Mouse (Mus musculus): ENCODE results near the gene Cinp. TPM values are rescaled to one million over a fixed set of nuclear protein-coding genes. Genes with fewer than 3 reads are reported as not detected.
"Not testable (repeated sequence)": the region's sequence is repeated elsewhere in the genome, so short reads cannot be mapped to it uniquely, and the experiment has no call there.

Gene Cinp
- polyA plus RNA-seq, 1 experiment from 2014 or later = 72.6 TPM

GRCm38 (mm10) chr12:110888606-110889005, 339 bp downstream of the Cinp start:
- 0% methylated on average over 25 of the region's 25 CpGs for WGBS
- Histone ChIP-seq H3K27ac (replicated peaks) (no peak overlapping the region), H3K27me3 (no peaks in the 10 kb centered on the region), H3K4me1 (peaks cover 19% of the 10 kb centered on the region), H3K4me3 (peak overlapping the region; percentile 90), H3K9ac (replicated peaks) (peak overlapping the region; percentile 83), H3K36me3 (peaks cover 5% of the 10 kb centered on the region), H3K9me3 (no peaks in the 10 kb centered on the region), H3K4me2 (replicated peaks) (peak overlapping the region; percentile 89)
- ATAC-seq (ENCODE audit: low FRiP score, low read depth) = no peak

DNA sequence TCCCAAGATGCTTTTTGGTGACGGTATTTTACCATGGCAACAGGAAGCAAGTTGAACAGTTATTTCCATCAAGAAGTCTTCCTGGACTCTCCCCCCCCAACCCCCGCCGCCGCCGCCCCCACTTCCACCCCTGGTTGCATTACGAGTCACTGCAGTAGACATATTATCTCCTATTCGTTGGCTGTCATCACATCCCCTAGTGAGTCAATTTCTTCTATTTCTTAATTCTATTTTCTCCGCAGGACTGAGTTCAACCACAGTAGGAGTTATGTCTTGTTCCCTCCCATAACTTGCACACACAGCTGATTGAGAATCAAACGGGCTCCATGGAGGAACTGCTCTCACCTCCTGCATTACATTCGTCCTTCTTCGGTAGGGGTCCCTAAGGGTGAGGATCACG, 839 bp downstream of the Cinp start:
- peak overlapping the region; percentile 90 for H3K4me3 ChIP-seq
- H3K27me3 ChIP-seq = no peaks in the 10 kb centered on the region
- no peak for ATAC-seq (ENCODE audit: low FRiP score, low read depth)
- peak overlapping the region; percentile 83 for H3K9ac ChIP-seq (replicated peaks)
- peak overlapping the region; percentile 89 for H3K4me2 ChIP-seq (replicated peaks)
- H3K9me3 ChIP-seq = no peaks in the 10 kb centered on the region
- no peak overlapping the region for H3K27ac ChIP-seq (replicated peaks)
- peaks cover 19% of the 10 kb centered on the region for H3K4me1 ChIP-seq
- 43% methylated on average over 12 of the region's 12 CpGs for WGBS
- H3K36me3 ChIP-seq = peaks cover 10% of the 10 kb centered on the region

DNA sequence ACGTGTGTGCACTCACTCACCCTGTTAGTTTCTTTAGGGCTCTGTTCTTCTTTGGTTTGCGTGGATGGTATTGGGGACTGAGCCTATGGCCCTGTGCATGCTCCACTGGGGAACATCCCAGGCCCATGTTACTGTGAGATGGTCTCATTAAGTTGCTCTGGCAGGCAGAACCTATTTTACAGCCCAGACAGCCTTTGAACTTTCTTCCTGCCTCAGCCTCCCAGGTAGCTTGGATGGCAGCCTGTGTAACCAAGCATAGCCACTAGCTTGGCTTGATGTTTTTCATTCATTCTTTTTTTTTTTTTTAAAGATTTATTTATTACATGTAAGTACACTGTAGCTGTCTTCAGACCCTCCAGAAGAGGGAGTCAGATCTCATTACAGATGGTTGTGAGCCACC, 3.7 kb downstream of the Cinp start:
- no peak overlapping the region for H3K27ac ChIP-seq (replicated peaks)
- no peak overlapping the region for H3K9ac ChIP-seq (replicated peaks)
- H3K4me2 ChIP-seq (replicated peaks) = no peak overlapping the region
- ATAC-seq (ENCODE audit: low FRiP score, low read depth) = no peak
- WGBS = 89% methylated on average over 2 of the region's 2 CpGs
- peaks cover 34% of the 10 kb centered on the region for H3K36me3 ChIP-seq
- H3K4me1 ChIP-seq = peaks cover 18% of the 10 kb centered on the region
- H3K4me3 ChIP-seq = no peak overlapping the region
- no peaks in the 10 kb centered on the region for H3K9me3 ChIP-seq
- no peaks in the 10 kb centered on the region for H3K27me3 ChIP-seq

DNA sequence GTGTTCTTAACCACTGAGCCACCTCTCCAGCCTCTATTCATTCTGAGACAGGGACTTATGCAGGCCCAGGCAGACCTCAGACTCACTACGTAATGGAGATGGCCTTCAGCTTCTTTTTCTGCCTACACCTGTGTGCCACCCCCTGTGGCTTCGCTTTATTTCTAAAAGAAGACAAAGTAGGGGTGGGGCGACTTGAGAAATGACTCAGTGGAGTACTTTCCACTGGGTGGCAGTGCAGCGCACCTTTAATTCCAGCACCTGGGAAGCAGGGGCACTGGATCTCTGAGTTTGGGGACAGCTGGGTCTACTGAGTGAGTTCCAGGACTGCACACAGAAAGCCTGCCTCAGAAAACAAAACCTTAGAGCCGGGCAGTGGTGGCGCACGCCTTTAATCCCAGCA, 6.7 kb downstream of the Cinp start:
- no peak overlapping the region for H3K4me3 ChIP-seq
- H3K4me2 ChIP-seq (replicated peaks) = no peak overlapping the region
- ATAC-seq (ENCODE audit: low FRiP score, low read depth) = no peak
- no peaks in the 10 kb centered on the region for H3K4me1 ChIP-seq
- no peaks in the 10 kb centered on the region for H3K9me3 ChIP-seq
- WGBS = 89% methylated on average over 7 of the region's 7 CpGs
- H3K27me3 ChIP-seq = no peaks in the 10 kb centered on the region
- peaks cover 60% of the 10 kb centered on the region for H3K36me3 ChIP-seq
- no peak overlapping the region for H3K27ac ChIP-seq (replicated peaks)
- no peak overlapping the region for H3K9ac ChIP-seq (replicated peaks)

GRCm38 (mm10) chr12:110875351-110875750, 13.6 kb downstream of the Cinp start:
- no peak overlapping the region for H3K27ac ChIP-seq (replicated peaks)
- H3K4me2 ChIP-seq (replicated peaks) = no peak overlapping the region
- whole genome bisulfite sequencing = 92% methylated on average over 2 of the region's 2 CpGs
- no peaks in the 10 kb centered on the region for H3K27me3 ChIP-seq
- H3K36me3 ChIP-seq = peaks cover 90% of the 10 kb centered on the region
- no peak overlapping the region for H3K4me3 ChIP-seq
- no peaks in the 10 kb centered on the region for H3K4me1 ChIP-seq
- no peak for ATAC-seq (ENCODE audit: low FRiP score, low read depth)
- H3K9ac ChIP-seq (replicated peaks) = no peak overlapping the region
- H3K9me3 ChIP-seq = no peaks in the 10 kb centered on the region

DNA sequence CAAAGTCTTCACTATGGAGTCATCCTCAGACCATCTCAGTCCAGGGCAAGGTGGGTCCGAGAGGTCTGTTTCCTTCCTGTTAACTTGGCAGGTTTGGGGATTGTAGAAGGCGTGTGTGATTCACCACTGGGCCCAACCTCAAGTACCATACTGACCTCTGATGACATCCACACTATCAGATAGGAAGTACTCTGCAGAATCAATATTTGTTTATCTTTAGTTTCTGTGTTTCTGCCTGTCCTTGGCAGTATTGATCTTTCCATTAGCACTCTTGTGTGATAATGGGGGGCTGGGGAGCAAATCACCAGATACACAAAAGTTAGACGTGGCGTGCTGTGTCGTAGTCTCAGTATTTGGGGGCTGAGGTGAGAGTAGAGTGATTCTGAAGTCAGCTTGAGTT, 17.7 kb downstream of the Cinp start:
- H3K4me1 ChIP-seq = no peaks in the 10 kb centered on the region
- no peak overlapping the region for H3K4me3 ChIP-seq
- WGBS = 92% methylated on average over 5 of the region's 5 CpGs
- H3K9ac ChIP-seq (replicated peaks) = no peak overlapping the region
- no peak overlapping the region for H3K27ac ChIP-seq (replicated peaks)
- no peak for ATAC-seq (ENCODE audit: low FRiP score, low read depth)
- H3K9me3 ChIP-seq = no peaks in the 10 kb centered on the region
- H3K36me3 ChIP-seq = peaks cover 82% of the 10 kb centered on the region
- H3K27me3 ChIP-seq = no peaks in the 10 kb centered on the region
- no peak overlapping the region for H3K4me2 ChIP-seq (replicated peaks)

GRCm38 (mm10) chr12:110870107-110870506, 18.8 kb downstream of the Cinp start:
- Histone ChIP-seq H3K9ac (replicated peaks) (no peak overlapping the region), H3K27ac (replicated peaks) (no peak overlapping the region), H3K4me2 (replicated peaks) (no peak overlapping the region), H3K9me3 (no peaks in the 10 kb centered on the region), H3K36me3 (peaks cover 71% of the 10 kb centered on the region), H3K27me3 (no peaks in the 10 kb centered on the region), H3K4me1 (peaks cover 8% of the 10 kb centered on the region; the same call in 1 of the 2 replicates), H3K4me3 (no peak overlapping the region)
- ATAC-seq (ENCODE audit: low FRiP score, low read depth) = no peak
- WGBS = 93% methylated on average over 4 of the region's 4 CpGs

DNA sequence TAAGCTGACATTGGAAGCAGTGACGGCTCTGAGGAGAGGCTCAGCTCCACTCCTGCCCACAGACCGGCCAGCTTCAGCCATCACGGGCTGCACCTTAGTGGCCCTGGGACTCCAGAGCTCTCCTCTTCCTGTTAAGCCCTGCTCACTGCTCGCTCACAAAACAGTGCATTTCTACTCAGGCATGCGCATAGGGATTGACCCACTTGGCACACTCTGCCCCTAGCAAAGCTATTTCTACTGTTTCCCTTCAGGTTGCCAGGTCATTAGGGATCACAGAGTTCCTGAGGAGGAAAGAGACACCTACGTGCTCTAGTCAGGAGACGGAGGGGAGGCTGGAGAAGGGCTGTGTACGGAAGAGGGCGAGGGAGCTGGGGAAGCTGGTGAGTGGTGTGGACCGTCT, 23.0 kb downstream of the Cinp start:
- H3K4me3 ChIP-seq = no peak overlapping the region
- H3K27me3 ChIP-seq = no peaks in the 10 kb centered on the region
- H3K4me2 ChIP-seq (replicated peaks) = no peak overlapping the region
- H3K27ac ChIP-seq (replicated peaks) = peak overlapping the region; percentile 50; the same call in 1 of the 2 replicates
- no peak for ATAC-seq (ENCODE audit: low FRiP score, low read depth)
- 64% methylated on average over 10 of the region's 10 CpGs for WGBS
- peaks cover 29% of the 10 kb centered on the region for H3K36me3 ChIP-seq
- H3K9me3 ChIP-seq = no peaks in the 10 kb centered on the region
- peak overlapping the region; percentile 28; the same call in 1 of the 2 replicates for H3K9ac ChIP-seq (replicated peaks)
- H3K4me1 ChIP-seq = peaks cover 16% of the 10 kb centered on the region

DNA sequence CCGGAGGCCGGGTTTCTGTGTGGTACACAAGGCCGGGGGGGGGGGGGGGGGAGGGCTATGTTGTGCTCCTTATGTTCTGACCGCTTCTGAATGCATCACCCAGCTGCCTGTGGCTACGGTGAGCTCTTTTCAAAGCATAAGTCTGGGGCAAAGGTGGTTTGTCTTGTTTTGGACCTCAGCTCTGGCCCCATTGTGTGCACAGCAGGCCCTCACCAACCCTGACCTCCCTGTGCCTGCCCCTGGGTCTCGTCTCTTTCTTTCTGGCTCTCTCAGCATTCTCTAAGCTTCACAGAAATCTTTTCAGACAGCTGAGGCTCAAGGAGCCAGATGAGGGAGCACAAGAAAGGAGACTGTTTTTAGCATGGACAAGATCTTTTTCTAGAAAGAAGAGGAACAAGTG, 23.4 kb downstream of the Cinp start:
- no peak overlapping the region for H3K4me3 ChIP-seq
- 39% methylated on average over 5 of the region's 6 CpGs for WGBS
- peak overlapping the region; percentile 50 for H3K27ac ChIP-seq (replicated peaks)
- H3K9ac ChIP-seq (replicated peaks) = 0 out of 2 replicates have a peak overlapping the region, but pooled peaks have one; percentile 28
- H3K4me1 ChIP-seq = peaks cover 16% of the 10 kb centered on the region
- ATAC-seq (ENCODE audit: low FRiP score, low read depth) = no peak
- no peaks in the 10 kb centered on the region for H3K9me3 ChIP-seq
- no peaks in the 10 kb centered on the region for H3K27me3 ChIP-seq
- H3K36me3 ChIP-seq = peaks cover 25% of the 10 kb centered on the region; the same call in 1 of the 2 replicates
- H3K4me2 ChIP-seq (replicated peaks) = no peak overlapping the region

- no peak overlapping the region for H3K9ac ChIP-seq (replicated peaks)
- H3K9me3 ChIP-seq = no peaks in the 10 kb centered on the region
- no peak for ATAC-seq (ENCODE audit: low FRiP score, low read depth)
- no peak overlapping the region for H3K4me3 ChIP-seq
- peaks cover 16% of the 10 kb centered on the region; the same call in 1 of the 2 replicates for H3K36me3 ChIP-seq
- H3K27me3 ChIP-seq = no peaks in the 10 kb centered on the region
- H3K4me1 ChIP-seq = peaks cover 16% of the 10 kb centered on the region
- WGBS = 94% methylated on average over 6 of the region's 6 CpGs
- H3K27ac ChIP-seq (replicated peaks) = no peak overlapping the region
- no peak overlapping the region for H3K4me2 ChIP-seq (replicated peaks)
Observed at GRCm38 (mm10) chr12:110864008-110864407, 24.9 kb downstream of the Cinp start.

DNA sequence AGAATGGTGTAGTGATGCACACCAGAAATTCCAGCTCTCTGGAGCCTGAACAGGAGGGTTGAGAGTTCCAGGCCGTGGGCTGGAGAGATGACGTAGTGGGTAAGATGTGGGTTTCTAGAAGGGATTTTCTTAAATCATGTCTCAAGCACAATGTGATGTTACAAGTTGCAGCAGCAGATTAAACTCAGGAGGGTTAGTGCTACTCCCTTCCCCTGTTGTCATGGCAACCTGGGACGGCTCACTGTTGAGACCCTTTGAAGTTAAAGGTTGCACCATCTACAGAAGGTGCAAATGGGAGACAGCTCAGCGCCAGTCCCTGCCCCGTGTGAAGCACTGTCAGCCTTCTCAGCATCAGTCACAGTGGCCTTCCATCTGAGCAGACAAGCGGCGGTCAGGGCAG, 27.7 kb downstream of the Cinp start:
- 0 out of 2 replicates have a peak, but pooled peaks cover under 1% of the 10 kb centered on the region for H3K36me3 ChIP-seq
- no peak overlapping the region for H3K27ac ChIP-seq (replicated peaks)
- no peaks in the 10 kb centered on the region for H3K9me3 ChIP-seq
- H3K4me3 ChIP-seq = no peak overlapping the region
- H3K9ac ChIP-seq (replicated peaks) = no peak overlapping the region; the same call in 1 of the 2 replicates
- H3K4me1 ChIP-seq = peaks cover 16% of the 10 kb centered on the region
- no peak for ATAC-seq (ENCODE audit: low FRiP score, low read depth)
- no peak overlapping the region for H3K4me2 ChIP-seq (replicated peaks)
- WGBS = 45% methylated on average over 7 of the region's 7 CpGs
- no peaks in the 10 kb centered on the region for H3K27me3 ChIP-seq

GRCm38 (mm10) chr12:110860293-110860692, 28.7 kb downstream of the Cinp start:
- no peak for ATAC-seq (ENCODE audit: low FRiP score, low read depth)
- no peak overlapping the region for H3K4me2 ChIP-seq (replicated peaks)
- H3K4me1 ChIP-seq = peaks cover 9% of the 10 kb centered on the region
- no peak overlapping the region for H3K9ac ChIP-seq (replicated peaks)
- no peaks in the 10 kb centered on the region for H3K9me3 ChIP-seq
- H3K27me3 ChIP-seq = no peaks in the 10 kb centered on the region
- no peak overlapping the region for H3K4me3 ChIP-seq
- peaks cover 10% of the 10 kb centered on the region for H3K36me3 ChIP-seq
- no peak overlapping the region for H3K27ac ChIP-seq (replicated peaks)

- not testable (repeated sequence) for H3K9me3 ChIP-seq; H3K27me3 ChIP-seq; H3K9ac ChIP-seq (replicated peaks); H3K4me1 ChIP-seq; H3K4me3 ChIP-seq; H3K27ac ChIP-seq (replicated peaks); ATAC-seq (ENCODE audit: low FRiP score, low read depth); H3K4me2 ChIP-seq (replicated peaks)
- H3K36me3 ChIP-seq = peaks cover 14% of the 10 kb centered on the region
- 96% methylated on average over 15 of the region's 15 CpGs for WGBS
Observed at GRCm38 (mm10) chr12:110858681-110859080, 30.3 kb downstream of the Cinp start.

All from midbrain, embryonic 12.5 days (tissue).